Mouse (Mus musculus): Measurements from ENCODE around the gene Tll1. TPM values are rescaled to one million over a fixed set of nuclear protein-coding genes. Genes with fewer than 3 reads are reported as not detected.

The Tll1 gene
- total and polyA plus RNA-seq, 2 experiments from 2014 or later: 0.80 to 0.85 TPM

- Histone ChIP-seq H3K9ac (replicated peaks; ENCODE audit: low read depth, low read length) (no peak overlapping the region), H3K27ac (ENCODE audit: low read depth) (no peak overlapping the region), H3K9me3 (replicated peaks; ENCODE audit: control insufficient read depth, low read length) (no peaks in the 10 kb centered on the region), H3K36me3 (replicated peaks; ENCODE audit: control insufficient read depth, insufficient read depth, low read length) (no peaks in the 10 kb centered on the region), H3K4me1 (ENCODE audit: control insufficient read depth, insufficient read depth) (no peaks in the 10 kb centered on the region), H3K4me3 (ENCODE audit: low read depth, low read length) (no peak overlapping the region), H3K4me2 (ENCODE audit: low read depth, low read length) (no peak overlapping the region), H3K27me3 (ENCODE audit: control insufficient read depth, insufficient read depth, low read length) (no peaks in the 10 kb centered on the region)
- DNase-seq (ENCODE audit: low spot score) (no peak), ATAC-seq (ENCODE audit: insufficient read depth, low read depth) (no peak)
- no peak for TF ChIP-seq EP300 (IDR thresholded peaks at IDR 0.05; ENCODE audit: low read depth)
- no peak for TF ChIP-seq CTCF (IDR thresholded peaks at IDR 0.05; ENCODE audit: low read depth)
- 43% methylated on average over 2 of the region's 2 CpGs for WGBS
Observed at GRCm38 (mm10) chr8:64059867-64060266, 146.2 kb downstream of the Tll1 start.

GRCm38 (mm10) chr8:64057571-64057970 is 148.5 kb downstream of the Tll1 start:
- H3K4me2 ChIP-seq (ENCODE audit: low read depth, low read length): no peak overlapping the region
- DNase-seq (ENCODE audit: low spot score) (no peak), ATAC-seq (ENCODE audit: insufficient read depth, low read depth) (no peak)
- WGBS: 82% methylated on average over 4 of the region's 4 CpGs
- H3K27ac ChIP-seq (ENCODE audit: low read depth): no peak overlapping the region
- H3K9ac ChIP-seq (replicated peaks; ENCODE audit: low read depth, low read length): no peak overlapping the region
- H3K4me1 ChIP-seq (ENCODE audit: control insufficient read depth, insufficient read depth): no peaks in the 10 kb centered on the region
- no peak overlapping the region for H3K4me3 ChIP-seq (ENCODE audit: low read depth, low read length)
- no peak for TF ChIP-seq EP300 (IDR thresholded peaks at IDR 0.05; ENCODE audit: low read depth)
- TF ChIP-seq CTCF (IDR thresholded peaks at IDR 0.05; ENCODE audit: low read depth): no peak
- H3K9me3 ChIP-seq (replicated peaks; ENCODE audit: control insufficient read depth, low read length): no peaks in the 10 kb centered on the region
- no peaks in the 10 kb centered on the region for H3K36me3 ChIP-seq (replicated peaks; ENCODE audit: control insufficient read depth, insufficient read depth, low read length)
- H3K27me3 ChIP-seq (ENCODE audit: control insufficient read depth, insufficient read depth, low read length): no peaks in the 10 kb centered on the region

- H3K4me3 ChIP-seq (ENCODE audit: low read depth, low read length): no peak overlapping the region
- no peak overlapping the region for H3K4me2 ChIP-seq (ENCODE audit: low read depth, low read length)
- no peak for DNase-seq (ENCODE audit: low spot score)
- WGBS: 82% methylated on average over 3 of the region's 3 CpGs
- no peaks in the 10 kb centered on the region for H3K27me3 ChIP-seq (ENCODE audit: control insufficient read depth, insufficient read depth, low read length)
- no peaks in the 10 kb centered on the region for H3K9me3 ChIP-seq (replicated peaks; ENCODE audit: control insufficient read depth, low read length)
- no peak overlapping the region for H3K9ac ChIP-seq (replicated peaks; ENCODE audit: low read depth, low read length)
- no peak for ATAC-seq (ENCODE audit: insufficient read depth, low read depth)
- no peak for TF ChIP-seq EP300 (IDR thresholded peaks at IDR 0.05; ENCODE audit: low read depth)
- TF ChIP-seq CTCF (IDR thresholded peaks at IDR 0.05; ENCODE audit: low read depth): no peak
- H3K36me3 ChIP-seq (replicated peaks; ENCODE audit: control insufficient read depth, insufficient read depth, low read length): no peaks in the 10 kb centered on the region
- H3K27ac ChIP-seq (ENCODE audit: low read depth): no peak overlapping the region
- H3K4me1 ChIP-seq (ENCODE audit: control insufficient read depth, insufficient read depth): no peaks in the 10 kb centered on the region
Observed at GRCm38 (mm10) chr8:64048556-64048955, 157.5 kb downstream of the Tll1 start.

GRCm38 (mm10) chr8:64047963-64048505 is 158.0 kb downstream of the Tll1 start:
- Histone ChIP-seq H3K4me3 (ENCODE audit: low read depth, low read length) (no peak overlapping the region), H3K27me3 (ENCODE audit: control insufficient read depth, insufficient read depth, low read length) (no peaks in the 10 kb centered on the region), H3K4me1 (ENCODE audit: control insufficient read depth, insufficient read depth) (no peaks in the 10 kb centered on the region), H3K27ac (ENCODE audit: low read depth) (no peak overlapping the region), H3K9ac (replicated peaks; ENCODE audit: low read depth, low read length) (no peak overlapping the region), H3K9me3 (replicated peaks; ENCODE audit: control insufficient read depth, low read length) (no peaks in the 10 kb centered on the region), H3K36me3 (replicated peaks; ENCODE audit: control insufficient read depth, insufficient read depth, low read length) (no peaks in the 10 kb centered on the region), H3K4me2 (ENCODE audit: low read depth, low read length) (no peak overlapping the region)
- DNase-seq (ENCODE audit: low spot score): no peak
- no peak for ATAC-seq (ENCODE audit: insufficient read depth, low read depth)
- TF ChIP-seq CTCF (IDR thresholded peaks at IDR 0.05; ENCODE audit: low read depth) (no peak), EP300 (IDR thresholded peaks at IDR 0.05; ENCODE audit: low read depth) (no peak)
- WGBS: 73% methylated on average over 9 of the region's 9 CpGs

- Histone ChIP-seq H3K4me3 (ENCODE audit: low read depth, low read length) (no peak overlapping the region), H3K4me1 (ENCODE audit: control insufficient read depth, insufficient read depth) (no peaks in the 10 kb centered on the region), H3K9ac (replicated peaks; ENCODE audit: low read depth, low read length) (no peak overlapping the region), H3K27ac (ENCODE audit: low read depth) (no peak overlapping the region), H3K9me3 (replicated peaks; ENCODE audit: control insufficient read depth, low read length) (no peaks in the 10 kb centered on the region), H3K27me3 (ENCODE audit: control insufficient read depth, insufficient read depth, low read length) (no peaks in the 10 kb centered on the region), H3K4me2 (ENCODE audit: low read depth, low read length) (no peak overlapping the region), H3K36me3 (replicated peaks; ENCODE audit: control insufficient read depth, insufficient read depth, low read length) (no peaks in the 10 kb centered on the region)
- DNase-seq (ENCODE audit: low spot score): no peak
- no peak for ATAC-seq (ENCODE audit: insufficient read depth, low read depth)
- 5% methylated on average over 6 of the region's 6 CpGs for WGBS
- TF ChIP-seq EP300 (IDR thresholded peaks at IDR 0.05; ENCODE audit: low read depth): no peak
- TF ChIP-seq CTCF (IDR thresholded peaks at IDR 0.05; ENCODE audit: low read depth): no peak
Observed at GRCm38 (mm10) chr8:64041303-64041884, 164.7 kb downstream of the Tll1 start.
